ENCODE assay signal across 14 mouse cellular contexts in genomic region chr13:56539846-56540245, GRCm38 (mm10). TPM values are rescaled to one million over a fixed set of nuclear protein-coding genes. Genes with fewer than 3 reads are reported as not detected.
DNase-seq lines count a peak whose midpoint lies in the region; ATAC-seq lines count a peak whose summit lies in the region.
"Had no signal": no experiment of that assay in that cellular context is flagged by ENCODE, and none has a peak within 500 bp of the region (broad histone marks: within the 10 kb centered on the region; RNA-seq: fewer than 3 reads in every experiment).

No protein-coding gene starts in this region.

- no peak for ATAC-seq in hindbrain, embryonic 16.5 days
- ATAC-seq: hindbrain, postnatal 0 days had no signal

- peak; percentile 9 for DNase-seq in gastrocnemius, adult 18-20 months (ENCODE audit: low spot score)
- DNase-seq in gastrocnemius, postnatal 25 days, result no peak
- DNase-seq in left cerebral cortex, adult 18-20 months (ENCODE audit: low spot score in 2 of 2), result peak; percentile 19 to 60
- no peak for DNase-seq in left cerebral cortex, adult 11 months (ENCODE audit: low spot score)
- peak; percentile 54 for DNase-seq in A20 (ENCODE audit: low read depth, low spot score)
- DNase-seq in adrenal gland, postnatal 36 days, result peak; percentile 48 to 66
- no peak for DNase-seq in Muller cell, postnatal 12 days (ENCODE audit: inconsistent ontology term)

- no peak overlapping the region for H3K27ac ChIP-seq in hindbrain, embryonic 16.5 days (ENCODE audit: low read depth, low read length)
- H3K27ac ChIP-seq: hindbrain, postnatal 0 days; lung, embryonic 15.5 days had no signal

- 95% methylated on average over 4 of the region's 4 CpGs for WGBS in hindbrain, embryonic 16.5 days

- H3K9me3 ChIP-seq in hindbrain, embryonic 16.5 days (ENCODE audit: control insufficient read depth, low read length), result peaks cover 2% of the 10 kb centered on the region
- H3K9me3 ChIP-seq: lung, embryonic 15.5 days had no signal

- no peak overlapping the region for H3K4me2 ChIP-seq in hindbrain, embryonic 16.5 days (ENCODE audit: low read length)
- H3K4me2 ChIP-seq: lung, embryonic 15.5 days had no signal

- no peaks in the 10 kb centered on the region for H3K36me3 ChIP-seq in hindbrain, embryonic 16.5 days (ENCODE audit: control insufficient read depth, insufficient read depth, low read length)
- H3K36me3 ChIP-seq: lung, embryonic 15.5 days had no signal

- H3K9ac ChIP-seq in hindbrain, embryonic 16.5 days (ENCODE audit: low read depth, low read length), result no peak overlapping the region
- H3K9ac ChIP-seq: lung, embryonic 15.5 days had no signal

- no peaks in the 10 kb centered on the region for H3K4me1 ChIP-seq in hindbrain, embryonic 16.5 days (ENCODE audit: control insufficient read depth, insufficient read depth, low read depth, low read length)
- H3K4me1 ChIP-seq: lung, embryonic 15.5 days had no signal

- H3K4me3 ChIP-seq in hindbrain, embryonic 16.5 days (ENCODE audit: low read length), result no peak overlapping the region
- H3K4me3 ChIP-seq: lung, embryonic 15.5 days had no signal

- H3K27me3 ChIP-seq in hindbrain, embryonic 16.5 days (replicated peaks; ENCODE audit: control insufficient read depth, insufficient read depth, low read length), result no peaks in the 10 kb centered on the region
- H3K27me3 ChIP-seq: lung, embryonic 15.5 days had no signal

RNA-seq across cellular contexts. Expression of gene Lect2, which starts 8.5 kb away (rescaled TPM):
- total RNA-seq in gastrocnemius, adult 18-20 months (2021), result not detected
- not detected for total RNA-seq in gastrocnemius, postnatal 25 days (2021)
- not detected for total RNA-seq in left cerebral cortex, adult 18-20 months (2021)
- total RNA-seq in adrenal gland, postnatal 36 days (2021), result not detected
- not detected in 2 replicates for polyA plus RNA-seq in hindbrain, embryonic 16.5 days (2015; fragmentation: Nextera tagmentation; extraction: Ambion mirVana)
- total RNA-seq: heart, adult 18-20 months; hindbrain, postnatal 0 days; left cerebral cortex, postnatal 25 days had no signal
- polyA plus RNA-seq: cortical plate, adult 2 months; hindbrain, postnatal 0 days; lung, embryonic 15.5 days had no signal

RNA-seq across cellular contexts. Expression of gene Fbxl21, which starts 17.6 kb away (rescaled TPM):
- under 1 TPM in 1 of 2 experiments, not detected in 1; 0.33 TPM for total RNA-seq in gastrocnemius, adult 18-20 months (2021)
- under 1 TPM in 1 of 2 experiments, not detected in 1; 0.51 TPM for total RNA-seq in gastrocnemius, postnatal 25 days (2021)
- 10 to 100 TPM; 10.5 to 10.6 TPM for total RNA-seq in left cerebral cortex, adult 18-20 months (2021)
- 1 to 10 TPM; 2.0 to 5.5 TPM for total RNA-seq in adrenal gland, postnatal 36 days (2021)
- 2.9 and 4.6 TPM in 2 replicates for polyA plus RNA-seq in hindbrain, embryonic 16.5 days (2015; fragmentation: Nextera tagmentation; extraction: Ambion mirVana)

RNA-seq across cellular contexts. Expression of gene Il9, which starts 57.8 kb away (rescaled TPM):
- not detected for total RNA-seq in gastrocnemius, adult 18-20 months (2021)
- total RNA-seq in gastrocnemius, postnatal 25 days (2021), result not detected
- not detected for total RNA-seq in left cerebral cortex, adult 18-20 months (2021)
- total RNA-seq in adrenal gland, postnatal 36 days (2021), result not detected
- not detected in 2 replicates for polyA plus RNA-seq in hindbrain, embryonic 16.5 days (2015; fragmentation: Nextera tagmentation; extraction: Ambion mirVana)
- total RNA-seq: heart, adult 18-20 months; hindbrain, postnatal 0 days; left cerebral cortex, postnatal 25 days had no signal
- polyA plus RNA-seq: cortical plate, adult 2 months; hindbrain, postnatal 0 days; lung, embryonic 15.5 days; stomach, embryonic 16.5 days had no signal

Comparison
In these comparisons a context has a peak if more than half of its experiments do, and no peak if none do; other contexts are left out.
1. DNase-seq: peak in gastrocnemius, adult 18-20 months (single experiment), left cerebral cortex, adult 18-20 months (2 of 2), A20 (single experiment) and adrenal gland, postnatal 36 days (2 of 2); none in gastrocnemius, postnatal 25 days (single experiment), left cerebral cortex, adult 11 months (single experiment) and Muller cell, postnatal 12 days (single experiment).